8 mouse cellular contexts compared by ENCODE assay signal in genomic region chr9:66305121-66306112, GRCm38 (mm10). TPM values are rescaled to one million over a fixed set of nuclear protein-coding genes. Genes with fewer than 3 reads are reported as not detected.
DNase-seq lines count a peak whose midpoint lies in the region; ATAC-seq and TF ChIP-seq lines count a peak whose summit lies in the region.

No protein-coding gene starts in this region.

- H3K4me1 ChIP-seq in MEL (ENCODE audit: control insufficient read depth in 1 of 2, insufficient read depth in 2 of 2, low read length in 2 of 2), result peaks cover 8 to 17% of the 10 kb centered on the region in 2 experiments
- H3K4me1 ChIP-seq in brown adipose tissue, adult 24 weeks (ENCODE audit: control insufficient read depth, insufficient read depth, insufficient read length, low read length), result peaks cover 3% of the 10 kb centered on the region; the same call in 1 of the 2 replicates
- H3K4me1 ChIP-seq in forebrain, embryonic 15.5 days, result peaks cover 14% of the 10 kb centered on the region
- H3K4me1 ChIP-seq in lung, embryonic 16.5 days (replicated peaks; ENCODE audit: control insufficient read depth, insufficient read depth, low read length), result 0 out of 2 replicates have a peak, but pooled peaks cover 2% of the 10 kb centered on the region

- peaks cover 0 to 11% of the 10 kb centered on the region in 2 experiments; a peak in 2 of 4 replicates for H3K36me3 ChIP-seq in MEL (ENCODE audit: control insufficient read depth in 1 of 2, insufficient read depth in 2 of 2, low read length in 2 of 2)
- H3K36me3 ChIP-seq in forebrain, embryonic 15.5 days, result no peaks in the 10 kb centered on the region
- H3K36me3 ChIP-seq in lung, embryonic 16.5 days (ENCODE audit: control insufficient read depth, insufficient read depth, low read length), result no peaks in the 10 kb centered on the region

- DNase-seq in MEL (ENCODE audit: low read depth, low spot score), result peak; percentile 63
- DNase-seq in layer of hippocampus, adult 9-11 months, result peak; percentile 86
- DNase-seq in right cerebral cortex, postnatal 14 days, result peak; percentile 65

- H3K79me2 ChIP-seq in MEL (ENCODE audit: control insufficient read depth, insufficient read depth, low read length, poor library complexity), result no peaks in the 10 kb centered on the region; the same call in 1 of the 2 replicates

- peak overlapping the region; percentile 38 for H3K4me2 ChIP-seq in forebrain, embryonic 15.5 days (replicated peaks)
- peak overlapping the region; percentile 42 for H3K4me2 ChIP-seq in lung, embryonic 16.5 days (ENCODE audit: low read depth, low read length)

- TF ChIP-seq CTCF in MEL (IDR thresholded peaks at IDR 0.05 in 2 of 3, conservative IDR thresholded peaks at IDR 0.05 in 1 of 3; ENCODE audit: control insufficient read depth in 1 of 3, insufficient read depth in 1 of 3, low read depth in 2 of 3, low read length in 3 of 3, poor library complexity in 1 of 3, severe bottlenecking in 1 of 3), result no peak

- peak overlapping the region; percentile 89 to 95 for H3K4me3 ChIP-seq in MEL (ENCODE audit: control insufficient read depth in 1 of 2, insufficient read depth in 1 of 2, low read depth in 2 of 2, low read length in 2 of 2)
- H3K4me3 ChIP-seq in brown adipose tissue, adult 24 weeks (ENCODE audit: insufficient read depth, low read depth, low read length), result peak overlapping the region; percentile 49
- peak overlapping the region; percentile 20 for H3K4me3 ChIP-seq in forebrain, embryonic 15.5 days
- H3K4me3 ChIP-seq in lung, embryonic 16.5 days (ENCODE audit: low read length), result peak overlapping the region; percentile 41

- no peak for TF ChIP-seq POLR2A in MEL (IDR thresholded peaks at IDR 0.05; ENCODE audit: control insufficient read depth in 1 of 2, insufficient read depth in 1 of 2, low read depth in 1 of 2, low read length in 2 of 2, poor library complexity in 1 of 2)

- 47% methylated on average over 25 of the region's 25 CpGs for WGBS in forebrain, embryonic 15.5 days
- 44% methylated on average over 25 of the region's 25 CpGs for WGBS in lung, embryonic 16.5 days

- TF ChIP-seq RAD21 in MEL (IDR thresholded peaks at IDR 0.05; ENCODE audit: low read depth, low read length), result no peak

- ATAC-seq in forebrain, embryonic 15.5 days (replicated peaks), result peak; percentile 53
- ATAC-seq in hematopoietic stem cell, adult 5-6 weeks (replicated peaks in 1 of 2; ENCODE audit: insufficient read depth in 1 of 2, low FRiP score in 2 of 2, low TSS enrichment in 1 of 2, low read depth in 1 of 2, poor library complexity in 2 of 2, severe bottlenecking in 2 of 2), result peak; percentile 54 to 77; a peak in 3 of 4 replicates
- ATAC-seq in lung, embryonic 16.5 days (ENCODE audit: low read depth), result no peak
- no peak; the same call in 1 of the 2 replicates for ATAC-seq in monocyte, adult 5-6 weeks (replicated peaks; ENCODE audit: insufficient number of reproducible peaks, low FRiP score, low TSS enrichment, poor library complexity, severe bottlenecking)

- no peaks in the 10 kb centered on the region for H3K27me3 ChIP-seq in MEL (ENCODE audit: control insufficient read depth in 1 of 2, insufficient read depth in 2 of 2, low read length in 2 of 2)
- no peaks in the 10 kb centered on the region for H3K27me3 ChIP-seq in forebrain, embryonic 15.5 days
- no peaks in the 10 kb centered on the region for H3K27me3 ChIP-seq in lung, embryonic 16.5 days (ENCODE audit: control insufficient read depth, insufficient read depth, low read depth, low read length)

- H3K27ac ChIP-seq in MEL (ENCODE audit: control insufficient read depth, low read depth, low read length), result peak overlapping the region; percentile 40
- peak overlapping the region; percentile 71 for H3K27ac ChIP-seq in brown adipose tissue, adult 24 weeks (replicated peaks; ENCODE audit: low read depth, low read length)
- H3K27ac ChIP-seq in forebrain, embryonic 15.5 days (replicated peaks), result peak overlapping the region; percentile 74
- no peak overlapping the region for H3K27ac ChIP-seq in lung, embryonic 16.5 days (ENCODE audit: low read length)

- no peaks in the 10 kb centered on the region for H3K9me3 ChIP-seq in MEL (replicated peaks; ENCODE audit: insufficient read depth, low read length)
- no peaks in the 10 kb centered on the region for H3K9me3 ChIP-seq in forebrain, embryonic 15.5 days
- no peaks in the 10 kb centered on the region for H3K9me3 ChIP-seq in lung, embryonic 16.5 days (ENCODE audit: control insufficient read depth, low read length)

- TF ChIP-seq EP300 in MEL (IDR thresholded peaks at IDR 0.05; ENCODE audit: low read depth in 1 of 2, low read length in 2 of 2), result no peak

- H3K9ac ChIP-seq in MEL (ENCODE audit: control insufficient read depth, low read depth, low read length, poor library complexity, severe bottlenecking), result peak overlapping the region; percentile 71
- H3K9ac ChIP-seq in forebrain, embryonic 15.5 days (replicated peaks), result peak overlapping the region; percentile 4; the same call in 1 of the 2 replicates
- 0 out of 2 replicates have a peak overlapping the region, but pooled peaks have one; percentile 13 for H3K9ac ChIP-seq in lung, embryonic 16.5 days (ENCODE audit: low read length)

TF ChIP-seq in MEL, 35 proteins besides CTCF, POLR2A, EP300 and RAD21:
- TF ChIP-seq SMC3 (IDR thresholded peaks at IDR 0.05; ENCODE audit: low read depth, low read length) (no peak), MXI1 (IDR thresholded peaks at IDR 0.05; ENCODE audit: low read depth, low read length) (peak; percentile 55), TBP (IDR thresholded peaks at IDR 0.05; ENCODE audit: low read depth, low read length) (peak; percentile 37; the same call in 1 of the 2 replicates), SIN3A (IDR thresholded peaks at IDR 0.05; ENCODE audit: low read length) (peak; percentile 87), ETS1 (IDR thresholded peaks at IDR 0.05; ENCODE audit: low read depth, low read length) (peak; percentile 76), ZMIZ1 (IDR thresholded peaks at IDR 0.05; ENCODE audit: low read depth, low read length) (no peak)

RNA-seq across cellular contexts. Expression of gene Herc1, which starts 44.8 kb away (rescaled TPM):
- 23.2 and 29.2 TPM in 2 replicates for total RNA-seq in MEL (2012; rRNA removed)
- polyA plus RNA-seq in MEL (2012; ENCODE audit: insufficient read depth in 1 of 2, insufficient read length in 2 of 2, low read depth in 1 of 2, low replicate concordance in 2 of 2, missing spikeins in 1 of 2), result 10 to 100 TPM; 22.7 to 28.8 TPM
- 11.6 and 15.5 TPM in 2 replicates for polyA plus RNA-seq in brown adipose tissue, adult 24 weeks (2012; ENCODE audit: insufficient read depth, insufficient read length, missing spikeins)
- 50.6 and 53.3 TPM in 2 replicates for polyA plus RNA-seq in forebrain, embryonic 15.5 days (2015; fragmentation: Nextera tagmentation; extraction: Ambion mirVana)
- 82.6 and 100 TPM in 2 replicates for total RNA-seq in hematopoietic stem cell, adult 5-6 weeks (2017)
- 18.7 and 18.8 TPM in 2 replicates for polyA plus RNA-seq in lung, embryonic 16.5 days (2015; fragmentation: Nextera tagmentation; extraction: Ambion mirVana)
- total RNA-seq in monocyte, adult 5-6 weeks (2017), result 125 to 158 TPM (median 133 TPM) in 3 replicates

Comparison
In these comparisons a context has a peak if more than half of its experiments do, and no peak if none do; other contexts are left out.
1. H3K4me3 ChIP-seq: peak in every context shown above with its lines; median percentile 92 in MEL; 49 in brown adipose tissue, adult 24 weeks; 41 in lung, embryonic 16.5 days; 20 in forebrain, embryonic 15.5 days.
2. H3K9ac ChIP-seq: peak in every context shown above with its lines; median percentile 71 in MEL; 13 in lung, embryonic 16.5 days; 4 in forebrain, embryonic 15.5 days.
3. ATAC-seq: peak in forebrain, embryonic 15.5 days (single experiment) and hematopoietic stem cell, adult 5-6 weeks (2 of 2); none in lung, embryonic 16.5 days (single experiment) and monocyte, adult 5-6 weeks (single experiment).
4. Peak in every context shown above with its lines, with median percentiles within 50 percentile points of each other: DNase-seq.